Mouse (Mus musculus): ENCODE data around the gene Skiv2l. TPM values are rescaled to one million over a fixed set of nuclear protein-coding genes. Genes with fewer than 3 reads are reported as not detected.

The Skiv2l gene
- 54.1 and 60.4 TPM in 2 replicates for polyA plus RNA-seq (2015; fragmentation: Nextera tagmentation; extraction: Ambion mirVana)

DNA sequence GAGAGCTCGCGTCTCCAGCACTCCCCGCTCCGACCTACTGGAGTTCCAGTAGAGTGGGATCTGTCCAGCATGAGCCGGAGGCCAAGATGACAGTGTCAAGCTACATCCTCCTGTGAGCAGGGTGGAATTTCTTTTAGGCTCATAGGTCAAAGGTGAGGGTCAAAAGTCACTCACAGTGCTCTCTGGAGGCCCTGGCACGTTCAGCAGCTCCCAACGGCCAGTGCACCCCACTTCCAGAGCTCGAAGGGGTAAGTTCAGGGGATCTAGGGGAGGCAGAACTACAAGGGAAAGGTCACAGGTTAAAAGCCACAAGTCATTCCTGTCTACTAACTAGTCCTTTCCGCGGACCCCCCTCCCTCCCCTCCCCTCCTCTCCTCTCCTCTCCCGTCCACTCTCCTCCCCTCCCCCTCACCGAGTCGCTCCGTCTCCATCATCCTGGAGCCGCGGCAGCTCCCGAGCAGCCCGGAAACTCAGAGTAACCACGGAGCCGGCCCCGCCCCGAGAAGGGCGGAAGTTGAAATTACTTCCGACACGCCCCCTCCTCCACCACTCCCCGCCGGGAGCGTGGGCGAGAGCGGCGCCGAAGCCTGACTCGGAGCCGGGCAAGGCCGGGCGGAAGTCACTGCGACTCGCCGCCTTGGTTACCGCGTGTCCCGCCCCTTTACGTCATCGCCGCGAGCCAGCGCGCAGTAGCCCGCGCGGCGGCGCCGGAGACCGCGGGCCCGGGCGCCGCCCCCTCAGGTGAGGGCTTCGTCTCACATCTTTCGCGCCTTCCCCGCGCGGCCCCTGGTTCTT, at the start of gene Skiv2l, which contains the start of gene Nelfe:
Skiv2l (minus strand) TSS at position 489 of the 795 bp plus-strand sequence.
Nelfe (plus strand) TSS at position 670 of the 795 bp plus-strand sequence.
- H3K4me2 ChIP-seq = peak within 1 kb of the TSS; percentile 91
- H3K36me3 ChIP-seq = peaks cover 61% of the 10 kb centered on the region
- H3K4me3 ChIP-seq = peak within 1 kb of the TSS; percentile 80
- peak within 1 kb of the TSS; percentile 90 for H3K9ac ChIP-seq
- peak; percentile 97 for ATAC-seq (ENCODE audit: low FRiP score)
- under 1% methylated on average over 54 of the region's 65 CpGs for WGBS
- no peaks in the 10 kb centered on the region for H3K27me3 ChIP-seq
- peak within 1 kb of the TSS; percentile 77 for H3K27ac ChIP-seq
- peaks cover 31% of the 10 kb centered on the region for H3K4me1 ChIP-seq (replicated peaks)
- no peaks in the 10 kb centered on the region for H3K9me3 ChIP-seq

DNA sequence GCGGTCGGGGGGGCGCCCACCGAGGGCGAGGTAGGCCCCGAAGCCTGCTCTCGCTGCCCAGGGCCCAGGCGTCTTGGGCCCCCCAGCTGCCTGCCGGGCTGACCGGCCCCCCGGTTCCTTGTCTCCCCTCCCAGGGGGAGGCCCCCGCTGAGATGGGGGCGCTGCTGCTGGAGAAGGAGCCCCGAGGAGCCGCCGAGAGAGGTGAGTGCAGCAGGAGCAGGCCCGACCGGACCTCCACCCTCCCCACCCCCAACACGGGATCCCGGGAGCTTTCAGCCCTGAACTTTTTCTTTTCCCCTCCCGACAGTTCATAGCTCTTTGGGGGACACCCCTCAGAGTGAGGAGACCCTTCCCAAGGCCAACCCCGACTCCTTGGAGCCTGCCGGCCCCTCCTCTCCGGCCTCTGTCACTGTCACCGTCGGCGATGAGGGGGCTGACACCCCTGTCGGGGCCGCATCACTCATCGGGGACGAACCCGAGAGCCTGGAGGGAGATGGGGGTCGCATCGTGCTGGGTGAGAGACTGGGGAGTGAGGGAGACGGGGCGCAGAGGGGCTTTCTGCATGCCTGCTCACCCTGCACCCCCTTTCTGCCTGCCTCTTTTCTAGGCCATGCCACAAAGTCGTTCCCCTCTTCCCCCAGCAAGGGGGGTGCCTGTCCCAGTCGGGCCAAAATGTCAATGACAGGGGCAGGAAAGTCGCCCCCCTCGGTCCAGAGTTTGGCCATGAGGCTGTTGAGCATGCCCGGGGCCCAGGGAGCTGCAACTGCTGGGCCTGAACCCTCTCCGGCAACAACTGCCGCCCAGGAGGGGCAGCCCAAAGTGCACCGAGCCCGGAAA, 49.3 kb upstream of the Skiv2l start:
- Histone ChIP-seq H3K9me3 (no peaks in the 10 kb centered on the region), H3K4me2 (peak overlapping the region; percentile 100), H3K4me3 (peak overlapping the region; percentile 88), H3K27ac (peak overlapping the region; percentile 97), H3K27me3 (no peaks in the 10 kb centered on the region), H3K9ac (peak overlapping the region; percentile 98), H3K36me3 (peaks cover 39% of the 10 kb centered on the region), H3K4me1 (replicated peaks) (peaks cover 50% of the 10 kb centered on the region)
- peak; percentile 9; the same call in 1 of the 2 replicates for ATAC-seq (ENCODE audit: low FRiP score)
- under 1% methylated on average over 39 of the region's 45 CpGs for WGBS

DNA sequence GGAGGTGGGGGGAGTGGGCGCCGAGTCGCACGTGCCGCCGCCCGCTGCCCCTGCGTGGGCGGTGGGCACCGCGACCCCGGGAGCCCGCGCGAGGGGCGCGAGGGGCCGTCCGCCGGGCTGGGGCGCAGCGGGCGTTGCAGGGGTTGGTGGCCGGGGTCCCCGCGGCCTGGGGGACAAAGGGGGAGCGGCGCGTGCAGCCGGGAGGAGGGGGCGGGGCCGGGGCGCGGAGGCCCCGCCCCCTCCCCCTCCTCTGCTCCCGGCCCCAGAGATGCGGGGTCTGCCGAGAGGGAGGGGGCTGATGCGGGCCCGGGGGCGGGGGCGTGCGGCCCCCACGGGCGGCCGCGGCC, 48.7 kb upstream of the Skiv2l start:
- peak overlapping the region; percentile 88 for H3K4me3 ChIP-seq
- peak overlapping the region; percentile 97 for H3K27ac ChIP-seq
- H3K4me1 ChIP-seq (replicated peaks) = peaks cover 53% of the 10 kb centered on the region
- peak; percentile 1; the same call in 1 of the 2 replicates for ATAC-seq (ENCODE audit: low FRiP score)
- peak overlapping the region; percentile 98 for H3K9ac ChIP-seq
- peaks cover 33% of the 10 kb centered on the region for H3K36me3 ChIP-seq
- WGBS = under 1% methylated on average over 19 of the region's 47 CpGs
- no peaks in the 10 kb centered on the region for H3K27me3 ChIP-seq
- peak overlapping the region; percentile 100 for H3K4me2 ChIP-seq
- no peaks in the 10 kb centered on the region for H3K9me3 ChIP-seq

DNA sequence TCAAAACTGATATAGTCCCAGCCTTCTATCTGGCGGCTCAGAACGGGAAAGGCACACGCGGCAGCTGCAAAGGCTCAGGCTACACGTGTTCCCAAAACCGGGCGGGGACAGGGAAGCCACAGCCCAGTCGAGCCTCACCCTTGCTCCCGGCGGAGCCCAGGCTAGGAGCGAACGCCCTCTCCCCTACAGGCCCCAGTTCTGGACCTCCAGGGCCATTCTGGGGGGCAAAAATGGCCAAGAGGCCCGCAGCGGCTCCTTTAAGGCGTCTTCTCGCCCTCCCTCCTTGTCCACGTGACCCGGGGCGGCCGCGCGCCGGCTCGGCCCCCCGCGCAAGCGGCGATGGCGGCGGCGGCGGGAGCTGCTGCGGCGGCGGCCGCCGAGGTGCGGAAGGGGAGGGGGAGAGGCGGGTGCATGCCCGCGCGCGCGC, 48.2 kb upstream of the Skiv2l start, which contains the start of the genes C2 and Ehmt2:
C2 (minus strand) TSS at position 106 of the 427 bp plus-strand sequence.
Ehmt2 (plus strand) TSS at position 310 of the 427 bp plus-strand sequence.
- Histone ChIP-seq H3K36me3 (peaks cover 28% of the 10 kb centered on the region), H3K9ac (peak within 1 kb of the TSS; percentile 98), H3K27me3 (no peaks in the 10 kb centered on the region), H3K9me3 (no peaks in the 10 kb centered on the region), H3K4me2 (peak within 1 kb of the TSS; percentile 100), H3K4me1 (replicated peaks) (peaks cover 56% of the 10 kb centered on the region), H3K4me3 (peak within 1 kb of the TSS; percentile 88), H3K27ac (peak within 1 kb of the TSS; percentile 97)
- peak; percentile 11 for ATAC-seq (ENCODE audit: low FRiP score)
- WGBS = 0% methylated on average over 22 of the region's 44 CpGs

DNA sequence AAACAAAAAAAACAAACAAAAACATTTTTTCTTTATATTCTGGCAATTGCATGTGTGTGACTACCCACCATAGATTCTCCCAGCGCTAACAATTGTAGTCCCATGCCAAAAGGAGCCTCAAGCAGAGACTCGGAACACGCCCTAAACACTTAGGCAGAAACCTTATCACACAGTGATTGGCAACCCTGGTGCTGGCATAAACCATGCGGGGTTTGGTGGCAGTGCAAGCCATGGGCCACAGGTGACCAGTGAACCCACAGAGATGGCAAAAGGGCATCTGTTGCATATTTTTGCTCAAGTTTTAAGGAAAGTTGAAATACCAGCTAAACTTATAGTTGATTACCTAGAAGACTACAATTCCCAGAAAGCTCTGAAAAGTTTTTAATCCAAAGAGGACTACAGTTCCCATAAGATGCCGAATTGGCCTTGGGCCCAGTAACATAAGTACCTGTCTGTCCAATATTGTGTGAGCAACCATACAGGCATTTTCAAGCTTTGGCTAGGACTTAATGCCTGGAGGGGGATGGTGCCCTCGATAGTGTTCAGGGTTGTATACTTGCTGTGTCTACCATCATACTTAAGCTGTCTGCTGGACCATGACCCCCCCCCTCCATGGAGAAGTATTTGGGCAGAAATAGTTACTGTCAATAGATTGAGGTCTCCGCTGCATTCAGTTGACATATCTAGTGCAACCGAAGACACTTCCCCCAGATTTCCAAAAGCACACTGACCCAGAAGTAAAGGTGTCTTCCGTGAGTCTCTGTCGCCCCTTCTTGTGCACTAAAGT, 47.6 kb upstream of the Skiv2l start:
- Histone ChIP-seq H3K36me3 (peaks cover 22% of the 10 kb centered on the region), H3K4me2 (peak overlapping the region; percentile 100), H3K9me3 (no peaks in the 10 kb centered on the region), H3K9ac (peak overlapping the region; percentile 98), H3K27me3 (no peaks in the 10 kb centered on the region), H3K27ac (peak overlapping the region; percentile 97), H3K4me1 (replicated peaks) (peaks cover 56% of the 10 kb centered on the region), H3K4me3 (peak overlapping the region; percentile 88)
- WGBS = 20% methylated on average over 10 of the region's 10 CpGs
- ATAC-seq (ENCODE audit: low FRiP score) = no peak

DNA sequence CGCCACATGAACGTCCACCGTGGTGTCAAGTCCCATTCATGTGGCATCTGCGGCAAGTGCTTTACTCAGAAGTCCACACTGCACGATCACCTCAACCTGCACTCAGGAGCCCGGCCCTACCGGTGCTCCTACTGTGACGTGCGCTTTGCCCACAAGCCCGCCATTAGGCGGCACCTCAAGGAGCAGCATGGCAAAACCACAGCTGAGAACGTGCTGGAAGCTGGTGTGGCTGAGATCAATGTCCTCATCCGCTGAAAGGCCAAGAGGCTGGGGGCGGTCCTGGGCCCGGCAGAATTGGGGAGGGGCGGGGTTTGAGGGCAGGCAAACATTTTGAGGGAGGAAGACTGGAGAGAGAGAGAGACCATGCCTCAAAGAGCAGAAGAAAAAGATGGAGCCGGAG, 46.4 kb upstream of the Skiv2l start:
- Histone ChIP-seq H3K9me3 (no peaks in the 10 kb centered on the region), H3K27ac (no peak overlapping the region), H3K4me1 (replicated peaks) (peaks cover 54% of the 10 kb centered on the region), H3K36me3 (peaks cover 13% of the 10 kb centered on the region), H3K9ac (peak overlapping the region; percentile 96), H3K4me3 (peak overlapping the region; percentile 81), H3K4me2 (peak overlapping the region; percentile 100), H3K27me3 (no peaks in the 10 kb centered on the region)
- 83% methylated on average over 17 of the region's 17 CpGs for WGBS
- no peak for ATAC-seq (ENCODE audit: low FRiP score)

DNA sequence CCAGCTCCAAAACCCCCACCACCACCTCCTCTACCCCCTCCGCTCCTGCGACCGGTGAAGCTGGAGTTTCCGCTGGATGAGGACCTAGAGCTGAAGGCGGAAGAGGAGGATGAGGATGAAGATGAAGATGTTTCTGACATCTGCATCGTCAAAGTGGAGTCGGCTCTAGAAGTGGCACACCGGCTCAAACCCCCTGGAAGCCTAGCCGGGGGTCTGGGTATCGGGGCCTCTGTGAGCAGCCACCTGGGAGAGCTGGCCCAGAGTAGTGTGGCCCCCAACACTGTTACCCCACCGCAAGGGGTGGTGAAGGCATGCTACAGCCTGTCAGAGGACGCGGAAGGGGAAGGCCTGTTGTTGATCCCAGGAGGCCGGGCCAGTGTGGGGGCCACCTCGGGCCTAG, 45.7 kb upstream of the Skiv2l start:
- Histone ChIP-seq H3K4me3 (peak overlapping the region; percentile 81), H3K27me3 (no peaks in the 10 kb centered on the region), H3K27ac (peak overlapping the region; percentile 96), H3K4me2 (peak overlapping the region; percentile 100), H3K36me3 (peaks cover 9% of the 10 kb centered on the region), H3K9ac (peak overlapping the region; percentile 96), H3K9me3 (no peaks in the 10 kb centered on the region), H3K4me1 (replicated peaks) (peaks cover 50% of the 10 kb centered on the region)
- 91% methylated on average over 15 of the region's 15 CpGs for WGBS
- ATAC-seq (ENCODE audit: low FRiP score) = no peak

DNA sequence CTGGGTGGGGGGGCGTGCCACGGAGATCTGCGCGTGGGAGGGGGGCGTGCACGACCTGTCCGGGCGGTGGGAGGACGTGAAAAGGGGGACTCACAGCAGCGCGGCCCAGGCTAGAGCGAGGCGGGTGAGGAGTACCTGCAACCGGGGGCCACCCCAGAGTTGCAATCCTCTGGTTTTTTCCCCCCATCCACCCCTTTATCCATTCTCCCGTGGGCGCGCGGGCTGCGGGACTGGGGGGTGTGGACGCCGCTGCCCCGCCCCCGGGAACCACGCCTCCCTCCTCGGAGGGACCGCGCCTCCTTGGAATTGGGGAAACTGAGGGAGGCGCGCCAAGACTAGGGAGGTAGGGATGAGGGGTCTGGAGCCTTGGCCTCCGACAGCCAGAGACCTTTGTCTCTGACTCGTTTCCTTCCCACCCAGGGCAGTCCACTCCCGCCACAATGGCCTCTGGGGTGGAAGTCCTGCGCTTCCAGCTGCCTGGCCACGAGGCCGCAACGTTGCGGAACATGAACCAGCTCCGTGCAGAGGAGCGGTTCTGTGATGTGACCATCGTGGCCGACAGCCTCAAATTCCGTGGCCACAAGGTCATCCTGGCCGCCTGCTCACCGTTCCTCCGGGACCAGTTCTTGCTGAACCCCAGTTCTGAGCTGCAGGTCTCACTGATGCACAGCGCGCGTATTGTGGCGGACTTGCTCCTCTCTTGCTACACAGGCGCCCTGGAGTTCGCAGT, 45.0 kb upstream of the Skiv2l start:
- Histone ChIP-seq H3K36me3 (peaks cover 9% of the 10 kb centered on the region), H3K27ac (peak overlapping the region; percentile 96), H3K9ac (peak overlapping the region; percentile 96), H3K4me1 (replicated peaks) (peaks cover 43% of the 10 kb centered on the region), H3K9me3 (no peaks in the 10 kb centered on the region), H3K27me3 (no peaks in the 10 kb centered on the region), H3K4me3 (peak overlapping the region; percentile 81), H3K4me2 (peak overlapping the region; percentile 100)
- WGBS = 8% methylated on average over 40 of the region's 51 CpGs
- ATAC-seq (ENCODE audit: low FRiP score) = peak; percentile 47

DNA sequence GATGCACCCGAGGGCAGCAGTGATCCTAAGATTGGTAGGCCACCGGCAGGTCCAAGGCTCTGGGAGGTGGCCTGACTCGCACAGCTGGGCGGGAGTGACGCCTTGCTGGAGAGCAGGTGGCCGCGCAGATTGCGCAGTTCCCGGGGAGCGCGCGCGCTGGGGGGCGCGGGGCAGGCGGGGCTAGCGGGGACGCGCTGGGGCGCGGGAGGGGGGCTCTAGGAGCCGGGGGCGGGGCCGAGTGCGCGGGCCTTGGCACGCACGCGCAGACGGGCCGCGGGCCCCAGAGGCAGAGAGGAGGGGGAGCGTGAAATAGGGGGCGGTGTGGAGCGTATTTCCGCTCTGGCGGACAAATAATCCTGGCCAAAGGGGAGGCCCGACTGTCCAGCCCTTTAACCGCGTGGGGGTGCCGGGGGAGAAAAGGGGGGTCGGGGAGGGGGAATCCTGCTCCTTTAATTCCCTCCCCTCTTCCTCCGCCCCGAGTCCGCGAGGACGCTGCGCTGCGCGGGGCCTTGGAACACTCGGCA, 44.1 kb upstream of the Skiv2l start:
- Histone ChIP-seq H3K9me3 (no peaks in the 10 kb centered on the region), H3K27ac (peak overlapping the region; percentile 96), H3K4me3 (peak overlapping the region; percentile 81), H3K27me3 (no peaks in the 10 kb centered on the region), H3K4me2 (peak overlapping the region; percentile 100), H3K9ac (peak overlapping the region; percentile 96), H3K36me3 (peaks cover 9% of the 10 kb centered on the region), H3K4me1 (replicated peaks) (peaks cover 35% of the 10 kb centered on the region)
- ATAC-seq (ENCODE audit: low FRiP score) = peak; percentile 91
- under 1% methylated on average over 47 of the region's 51 CpGs for WGBS

DNA sequence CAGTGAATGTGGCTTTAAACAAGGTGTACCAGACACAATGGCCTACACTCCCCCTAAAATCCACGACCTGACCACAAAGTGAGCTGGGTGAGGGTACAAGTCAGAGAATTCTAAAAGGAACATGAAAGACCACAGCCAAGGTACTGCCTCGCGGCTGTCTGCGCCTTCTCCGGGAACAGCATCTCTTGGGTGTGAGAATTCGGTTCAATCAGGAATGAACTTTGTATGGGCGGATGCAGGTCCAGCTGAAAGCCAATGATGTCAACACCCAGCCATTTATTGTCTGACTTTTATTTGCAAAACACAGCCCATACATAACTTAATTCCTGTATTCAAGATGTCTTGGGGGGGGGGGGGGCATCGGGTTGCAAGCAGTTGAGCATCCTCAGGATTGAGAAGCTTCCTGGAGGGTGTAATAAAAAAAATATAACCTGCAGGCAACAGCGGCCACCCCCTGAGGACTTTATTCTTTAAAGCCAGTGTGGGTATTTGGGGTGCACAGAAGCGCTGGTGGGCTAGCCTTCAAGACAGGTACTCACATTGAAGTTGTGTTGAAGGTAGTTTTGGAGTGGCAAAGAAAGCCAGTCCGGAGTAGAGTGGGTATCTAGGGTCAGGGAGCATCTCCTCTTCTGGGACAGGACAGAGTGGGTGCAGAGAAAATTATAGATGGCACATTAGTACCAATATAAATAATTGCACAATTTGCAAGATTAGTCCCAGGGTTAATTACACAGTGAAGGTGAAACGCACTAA, 43.2 kb upstream of the Skiv2l start:
- Histone ChIP-seq H3K36me3 (peaks cover 9% of the 10 kb centered on the region), H3K9me3 (no peaks in the 10 kb centered on the region), H3K4me1 (replicated peaks) (peaks cover 35% of the 10 kb centered on the region), H3K4me3 (peak overlapping the region; percentile 81), H3K4me2 (peak overlapping the region; percentile 100), H3K27ac (peak overlapping the region; percentile 96), H3K27me3 (no peaks in the 10 kb centered on the region), H3K9ac (peak overlapping the region; percentile 96; the same call in 1 of the 2 replicates)
- ATAC-seq (ENCODE audit: low FRiP score) = no peak
- 78% methylated on average over 12 of the region's 12 CpGs for WGBS
